Mouse (Mus musculus): ENCODE data around the gene Tulp1.
A peak's percentile ranks its signal among the peaks of the same experiment; 100 is the strongest.
"Not testable (repeated sequence)": the region's sequence is repeated elsewhere in the genome, so short reads cannot be mapped to it uniquely, and the experiment has no call there.

The Tulp1 gene

DNA sequence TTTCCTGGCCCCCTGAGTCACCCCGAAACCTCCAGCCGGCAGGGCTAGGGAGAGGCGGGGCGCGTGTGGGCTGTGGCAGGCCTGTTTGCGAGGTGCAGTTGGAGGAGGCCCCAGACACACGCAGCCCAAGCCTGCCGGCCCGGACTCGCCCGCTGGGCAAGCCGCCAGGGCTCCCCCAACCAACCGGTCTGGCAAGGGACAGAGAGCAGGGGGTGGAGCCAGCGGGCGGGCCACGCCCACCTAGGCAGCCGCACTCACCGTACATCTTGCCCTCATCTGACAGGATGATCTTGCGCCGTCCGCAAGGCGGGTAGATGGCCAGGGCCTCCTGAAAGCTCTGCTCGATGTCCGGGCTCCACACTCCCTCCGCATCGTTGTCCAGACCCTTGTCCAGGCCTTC, 23.9 kb downstream of the Tulp1 start:
- peak; percentile 75 for DNase-seq (ENCODE audit: low read depth, low spot score)

DNA sequence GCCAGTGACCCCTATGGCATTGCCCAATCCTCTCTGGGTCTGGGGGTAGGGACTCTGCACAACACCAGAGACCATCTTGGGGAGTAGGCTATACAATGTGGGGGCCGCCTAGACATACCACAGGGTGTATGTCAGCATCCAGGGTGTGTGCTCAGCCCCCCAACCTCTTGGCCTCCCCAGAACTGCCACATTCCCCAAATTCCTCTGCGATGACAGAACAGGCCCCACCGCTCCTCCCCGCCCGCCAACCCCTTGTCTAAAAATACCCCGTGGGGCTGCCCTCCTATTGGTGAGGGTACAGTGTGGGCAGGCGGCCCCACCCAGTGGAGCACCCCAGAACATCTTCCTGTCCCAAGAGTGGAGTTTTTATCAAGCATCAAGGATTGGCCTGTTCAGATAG, 24.4 kb downstream of the Tulp1 start:
- DNase-seq (ENCODE audit: low read depth, low spot score), result no peak

DNA sequence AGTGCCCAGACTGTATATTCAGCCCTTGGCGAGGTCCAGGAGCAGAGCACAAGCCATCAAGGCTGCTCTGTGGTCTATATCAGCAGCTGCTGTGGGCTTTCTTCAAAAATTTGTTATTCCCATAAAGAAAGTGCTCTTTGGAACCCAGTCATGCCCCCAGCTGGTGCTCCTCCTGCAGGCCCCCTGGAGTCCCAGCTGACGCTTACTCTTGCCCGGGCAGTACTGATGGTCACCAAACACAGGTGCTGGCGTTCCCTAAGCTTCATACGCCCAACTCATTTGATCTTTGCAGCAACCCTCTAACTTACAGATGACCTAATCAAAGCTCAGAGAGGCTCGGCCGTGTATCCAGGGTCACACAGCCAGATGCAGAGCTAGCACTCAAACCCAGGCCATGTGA, 27.5 kb downstream of the Tulp1 start:
- DNase-seq (ENCODE audit: low read depth, low spot score), result no peak

DNA sequence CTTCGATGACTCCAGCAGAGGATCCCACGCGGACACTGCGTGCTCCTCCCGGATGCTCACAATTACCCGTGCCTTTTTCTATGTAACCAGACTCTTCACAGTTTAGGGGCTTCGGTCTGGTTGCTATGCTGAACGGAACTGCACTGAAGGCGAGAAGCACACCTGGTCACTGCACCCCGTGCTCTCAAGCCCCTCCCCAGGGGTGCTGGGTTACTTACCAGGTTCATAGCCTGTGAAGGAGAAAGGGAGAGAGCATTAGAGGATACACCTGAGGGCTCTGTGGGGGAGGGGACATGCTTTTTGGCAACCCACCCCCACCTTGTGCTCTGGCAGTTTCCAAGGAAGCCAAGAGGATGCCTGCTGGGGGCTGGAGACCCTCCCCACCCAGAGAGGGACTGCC, 29.8 kb downstream of the Tulp1 start:
- DNase-seq (ENCODE audit: low read depth, low spot score), result no peak

DNA sequence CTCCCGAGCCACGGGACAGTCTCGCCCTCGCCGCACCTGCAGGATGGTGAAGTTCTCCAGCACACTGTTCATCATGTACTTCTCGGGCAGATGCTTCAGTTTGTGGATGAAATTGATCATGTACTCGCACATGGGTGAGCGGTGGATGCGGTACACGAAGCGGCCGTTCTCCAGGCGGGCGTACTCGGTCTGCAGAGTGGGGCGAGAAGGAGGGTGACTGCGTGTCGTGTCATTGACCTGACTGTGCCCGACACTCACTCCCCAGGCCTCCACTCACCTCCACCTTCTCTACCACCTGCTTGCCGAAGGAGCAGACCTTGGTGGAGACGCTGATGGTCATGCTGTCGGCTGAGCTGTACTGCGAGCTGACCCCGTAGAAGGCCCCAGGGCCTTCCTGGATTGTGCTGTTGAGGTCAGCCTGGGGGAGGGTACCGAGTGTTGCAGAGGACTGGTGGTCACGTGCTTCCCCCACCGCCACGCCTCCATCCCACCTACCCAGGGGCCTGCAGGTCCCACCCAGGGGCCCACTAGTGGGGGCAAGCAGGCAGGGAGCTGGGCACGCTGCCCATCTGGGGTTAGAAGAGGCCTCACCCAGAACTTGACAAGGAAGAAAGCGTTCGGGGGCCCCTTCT, 32.0 kb downstream of the Tulp1 start:
- no peak for DNase-seq (ENCODE audit: low read depth, low spot score)

DNA sequence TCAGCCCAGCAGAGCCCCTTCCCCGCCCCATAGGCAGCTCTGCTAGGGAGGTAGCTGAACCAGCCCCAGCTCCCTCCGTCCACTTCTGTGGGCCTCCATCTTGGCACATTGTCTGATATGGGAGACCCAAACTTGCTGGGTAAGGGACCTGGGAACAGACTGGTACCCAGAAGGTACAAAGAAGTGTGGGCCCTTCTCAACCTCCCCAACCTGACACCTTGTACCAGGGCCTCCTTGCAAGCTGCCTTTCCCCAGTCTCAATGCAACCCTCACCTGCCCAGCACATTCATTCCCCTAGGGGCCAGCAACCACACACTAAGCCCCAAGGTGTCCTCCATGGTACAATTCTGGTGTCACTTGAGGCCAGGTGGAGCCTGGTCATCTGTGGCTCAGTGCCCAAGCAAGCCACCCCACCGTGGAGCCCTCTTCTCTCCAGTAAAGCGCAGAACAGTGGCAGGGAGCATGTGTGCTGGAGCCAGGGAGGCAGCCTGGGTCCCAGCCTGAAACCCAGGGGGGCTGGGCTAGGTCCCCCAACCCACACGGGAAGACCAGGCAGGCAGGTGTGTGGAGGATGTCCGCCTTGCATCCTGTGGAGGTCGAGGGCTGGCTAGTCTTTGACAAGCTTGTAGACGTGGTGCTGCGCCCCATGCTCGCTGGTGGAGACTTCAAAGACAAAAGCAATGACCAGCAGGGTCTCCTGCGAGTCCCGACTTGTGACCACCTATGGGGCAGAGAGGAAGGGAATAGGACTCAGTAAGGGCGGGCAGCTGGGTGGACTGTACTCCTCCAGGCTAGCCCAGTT, 32.7 kb downstream of the Tulp1 start:
- no peak for DNase-seq (ENCODE audit: low read depth, low spot score)

DNA sequence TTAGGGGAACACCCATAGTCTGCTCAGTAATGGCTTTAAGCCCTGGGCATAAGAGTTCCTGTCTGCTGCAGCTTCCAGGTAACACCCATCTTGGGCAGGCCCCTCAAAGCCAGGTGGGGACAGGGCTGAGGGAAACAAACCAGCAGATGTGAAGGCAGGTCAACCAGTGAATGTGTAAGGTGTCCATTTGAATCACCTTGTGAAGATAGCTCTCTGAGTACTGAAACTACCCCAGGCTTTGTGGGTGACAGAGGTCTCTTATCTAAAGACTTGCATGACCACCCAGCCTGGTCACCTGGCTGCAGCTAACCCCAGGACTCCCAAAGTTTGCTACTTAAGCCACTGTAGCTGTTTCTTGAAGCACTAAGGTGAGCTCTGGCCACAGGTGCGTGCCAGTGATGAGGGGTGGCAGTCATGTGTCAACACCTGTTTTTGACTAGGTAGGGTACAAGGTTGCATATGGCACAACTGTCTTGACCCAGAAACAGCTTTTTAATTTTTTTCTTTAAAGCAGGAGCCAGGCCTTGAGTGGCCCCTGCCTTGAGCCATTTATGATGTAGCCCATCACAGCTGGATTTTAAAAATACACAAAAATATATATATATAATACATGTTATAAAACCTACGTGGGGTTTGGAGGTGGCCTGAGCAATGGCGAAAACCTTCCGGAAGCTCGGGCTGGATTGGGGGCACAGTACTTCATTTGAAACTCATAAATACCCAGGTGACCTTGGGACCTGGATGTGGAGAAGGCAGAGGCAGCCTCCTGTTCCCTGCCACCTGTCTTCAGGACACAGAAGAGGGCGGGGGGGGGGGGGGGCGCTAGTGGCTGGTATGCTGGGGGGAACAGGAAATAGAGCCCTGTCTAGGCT, 33.5 kb downstream of the Tulp1 start:
- DNase-seq (ENCODE audit: low read depth, low spot score), result no peak

DNA sequence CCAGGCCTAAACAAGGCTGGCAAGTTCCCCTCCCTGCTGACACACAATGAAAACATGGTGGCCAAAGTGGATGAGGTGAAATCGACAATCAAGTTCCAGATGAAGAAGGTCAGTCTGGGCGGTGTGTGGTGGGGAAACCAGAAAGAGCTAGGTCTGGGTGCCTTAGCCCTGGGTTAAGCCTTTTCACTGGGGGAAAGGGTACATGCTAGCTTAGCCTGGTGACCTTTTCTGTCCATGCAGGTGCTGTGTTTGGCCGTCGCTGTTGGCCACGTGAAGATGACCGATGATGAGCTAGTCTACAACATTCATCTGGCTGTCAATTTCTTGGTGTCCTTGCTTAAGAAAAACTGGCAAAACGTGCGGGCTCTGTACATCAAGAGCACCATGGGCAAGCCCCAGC, 34.4 kb downstream of the Tulp1 start:
- not testable (repeated sequence) for DNase-seq (ENCODE audit: low read depth, low spot score)

DNA sequence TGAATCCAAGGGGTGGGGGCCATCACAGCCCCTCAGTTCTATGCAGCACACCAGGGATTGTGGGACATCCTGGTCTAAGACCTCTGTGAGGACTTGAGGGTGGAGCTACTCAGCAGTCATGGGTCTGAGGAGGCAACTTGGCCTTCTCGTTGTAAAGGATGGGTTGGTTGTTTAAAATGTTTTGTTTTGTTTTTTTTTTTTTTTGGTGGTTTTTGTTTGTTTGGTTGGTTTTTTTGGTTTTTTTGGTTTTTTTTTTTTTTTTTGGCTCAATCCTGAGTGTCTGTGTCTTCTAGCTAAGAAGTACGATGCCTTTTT, 34.8 kb downstream of the Tulp1 start:
- DNase-seq (ENCODE audit: low read depth, low spot score), result no peak

DNA sequence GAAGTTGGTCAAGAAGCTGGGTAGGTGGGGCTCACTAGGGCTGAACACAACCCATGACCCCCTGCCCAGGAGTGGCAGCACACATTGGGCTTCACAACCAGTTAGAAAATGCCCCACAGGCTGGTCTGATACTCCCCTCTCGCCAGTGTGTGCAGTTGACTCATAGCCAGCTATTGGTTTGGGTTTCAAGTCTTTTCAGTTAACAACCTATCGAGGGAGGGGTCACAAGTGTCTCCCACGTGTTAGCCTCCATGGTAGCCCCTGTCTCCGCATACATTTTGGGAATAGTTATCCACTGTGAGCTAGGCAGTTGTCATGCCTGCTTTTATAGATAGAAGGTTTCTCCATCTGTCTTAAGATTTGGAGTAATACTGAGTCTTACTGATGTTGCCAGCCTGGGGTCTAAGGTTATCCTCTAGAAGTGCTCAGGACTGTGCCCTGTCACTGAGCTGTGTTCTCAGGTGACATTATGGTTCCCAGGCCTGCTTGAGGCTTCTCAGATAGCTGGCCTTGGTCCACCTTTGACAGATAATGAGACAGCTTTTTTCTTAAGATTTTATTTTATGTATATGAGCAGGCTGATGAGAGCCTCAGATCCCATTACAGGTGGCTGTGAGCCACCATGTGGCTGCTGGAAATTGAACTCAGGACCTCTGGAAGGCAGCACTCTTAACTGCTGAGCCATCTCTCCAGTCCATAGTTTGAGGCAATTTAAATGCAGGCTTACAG, 35.4 kb downstream of the Tulp1 start:
- no peak for DNase-seq (ENCODE audit: low read depth, low spot score)

DNA sequence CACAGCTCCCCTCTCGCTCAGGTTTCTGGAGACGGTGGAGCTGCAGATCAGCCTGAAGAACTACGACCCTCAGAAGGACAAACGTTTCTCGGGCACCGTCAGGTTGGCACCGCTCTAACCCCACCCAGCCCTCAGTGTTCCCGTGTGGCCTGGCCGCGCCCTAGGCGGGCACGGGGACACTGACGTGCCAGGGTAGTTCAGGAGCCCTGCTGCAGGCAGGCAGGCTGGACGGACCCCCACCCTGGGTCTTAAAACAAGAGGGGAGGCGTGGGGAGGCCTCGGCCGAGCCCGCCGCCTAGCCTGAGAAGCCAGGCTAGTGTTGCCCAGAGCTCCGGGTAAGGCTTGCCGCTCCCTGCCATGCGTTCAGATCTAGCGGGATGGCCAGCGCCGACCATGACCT, 36.1 kb downstream of the Tulp1 start:
- DNase-seq (ENCODE audit: low read depth, low spot score), result no peak

DNA sequence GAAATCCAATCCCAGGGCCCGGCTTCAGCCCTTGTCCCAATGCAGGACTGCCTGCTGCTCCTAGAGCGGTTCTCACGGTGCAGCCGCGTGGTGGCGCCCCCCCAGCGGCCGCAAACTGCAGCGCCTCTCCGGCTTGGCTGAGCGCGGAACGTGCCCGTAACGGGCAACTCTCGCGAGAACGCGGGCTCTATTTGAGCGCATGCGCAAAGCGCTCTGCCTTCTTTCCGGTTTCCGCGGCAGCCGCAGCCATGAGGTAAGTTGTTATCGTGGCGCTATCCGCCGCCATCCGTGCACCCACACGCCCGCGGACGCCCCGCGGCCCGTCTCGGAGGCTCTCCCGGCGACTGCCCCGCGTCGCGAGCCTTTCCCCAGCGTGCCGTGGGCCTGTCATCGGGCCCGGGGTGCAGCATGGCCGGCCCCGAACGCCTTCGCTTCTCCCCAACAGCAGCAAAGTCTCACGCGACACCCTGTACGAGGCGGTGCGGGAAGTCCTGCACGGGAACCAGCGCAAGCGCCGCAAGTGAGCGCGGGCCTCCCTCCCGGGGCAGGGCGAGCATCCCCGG, 36.6 kb downstream of the Tulp1 start, which contains the start of gene Rpl10a:
Rpl10a (plus strand) TSS at position 106 of the 563 bp plus-strand sequence.
- DNase-seq (ENCODE audit: low read depth, low spot score), result peak; percentile 98

DNA sequence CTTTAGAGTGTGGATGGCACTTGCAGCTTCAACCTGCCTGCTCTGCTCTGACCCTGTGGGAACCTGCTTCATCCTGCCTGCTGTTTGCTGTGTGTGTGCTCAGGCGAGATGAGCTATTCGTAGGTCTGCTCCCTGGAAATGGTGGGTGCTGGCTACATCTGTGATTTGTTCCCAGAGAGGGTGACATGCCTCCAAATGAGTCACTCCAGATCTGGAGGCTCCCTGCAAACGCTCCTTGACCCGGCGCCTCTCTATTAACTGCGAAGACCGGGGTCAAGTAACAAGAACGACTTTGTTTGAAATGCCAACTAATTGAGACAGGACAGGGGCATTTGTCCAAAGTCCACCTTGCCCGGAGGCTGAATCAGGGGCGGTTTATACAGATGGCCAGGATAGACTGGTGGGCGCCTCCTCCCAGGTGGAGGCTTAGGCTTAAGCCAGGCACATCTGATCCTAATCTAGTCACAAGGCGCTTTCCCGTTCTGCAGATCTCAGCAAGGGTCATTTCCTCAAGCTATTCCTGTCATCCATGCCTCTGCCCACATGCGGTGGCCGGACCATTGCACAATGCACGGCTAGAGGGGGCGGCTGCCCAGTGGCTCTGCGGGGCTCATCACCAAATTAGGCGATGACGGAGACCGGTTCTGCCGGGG, 37.2 kb downstream of the Tulp1 start:
- DNase-seq (ENCODE audit: low read depth, low spot score), result no peak

DNA sequence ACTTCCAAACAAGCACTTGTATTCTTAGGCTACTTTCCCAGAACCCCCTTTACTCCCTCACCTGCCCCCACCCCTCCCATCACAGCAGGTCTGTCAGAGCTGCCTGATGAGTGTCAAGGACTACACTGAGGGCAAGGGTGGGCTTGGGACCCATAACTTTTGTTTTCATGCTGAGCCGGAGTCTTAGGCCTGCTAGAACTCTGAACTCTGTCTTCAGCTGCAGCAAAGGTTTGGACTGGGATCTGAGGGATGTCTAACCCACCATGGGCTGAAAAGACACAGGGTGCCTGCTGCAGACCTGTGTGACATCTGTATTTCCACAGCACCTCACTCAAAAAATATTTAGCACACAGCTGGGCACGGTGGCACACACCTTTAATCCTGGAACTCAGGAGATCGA, 38.1 kb downstream of the Tulp1 start:
- no peak for DNase-seq (ENCODE audit: low read depth, low spot score)

DNA sequence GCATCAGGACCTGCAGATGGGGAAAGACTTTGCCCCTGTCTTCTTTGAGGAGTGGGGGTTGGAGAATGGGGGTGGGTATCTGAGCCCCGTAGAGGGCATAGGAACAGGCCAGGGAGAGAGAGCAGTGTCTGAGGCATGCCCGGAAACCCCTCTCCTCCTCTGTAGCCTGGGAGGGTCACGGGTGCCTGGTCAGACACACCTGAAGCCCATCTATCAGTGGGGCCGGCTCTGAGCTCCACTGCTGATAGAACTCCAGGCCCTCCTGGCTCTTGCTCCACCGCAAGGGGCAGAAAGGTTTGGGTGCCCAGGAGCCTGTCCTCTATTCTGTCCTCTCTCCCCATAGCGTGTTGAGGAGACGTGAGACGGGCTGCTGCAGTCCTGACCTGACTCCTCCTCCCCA, 39.3 kb downstream of the Tulp1 start:
- no peak for DNase-seq (ENCODE audit: low read depth, low spot score)

DNA sequence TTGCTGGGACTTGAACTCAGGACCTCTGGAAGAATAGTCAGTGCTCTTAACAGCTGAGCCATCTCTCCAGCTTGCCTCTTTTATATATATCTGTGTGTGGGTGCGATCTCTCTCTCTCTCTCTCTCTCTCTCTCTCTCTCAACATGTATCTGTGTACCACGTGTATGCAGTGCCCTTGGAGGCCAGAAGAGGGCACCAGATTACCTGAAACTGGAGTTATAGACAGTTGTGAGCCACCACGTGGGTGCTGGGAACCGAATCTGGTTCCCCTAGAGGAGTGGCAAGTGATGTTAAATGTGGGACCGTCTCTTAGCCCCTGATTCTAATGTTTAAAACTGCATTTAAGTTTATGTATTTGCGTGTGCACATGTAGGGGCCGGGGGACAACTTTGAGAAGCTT, 40.6 kb downstream of the Tulp1 start:
- not testable (repeated sequence) for DNase-seq (ENCODE audit: low read depth, low spot score)

DNA sequence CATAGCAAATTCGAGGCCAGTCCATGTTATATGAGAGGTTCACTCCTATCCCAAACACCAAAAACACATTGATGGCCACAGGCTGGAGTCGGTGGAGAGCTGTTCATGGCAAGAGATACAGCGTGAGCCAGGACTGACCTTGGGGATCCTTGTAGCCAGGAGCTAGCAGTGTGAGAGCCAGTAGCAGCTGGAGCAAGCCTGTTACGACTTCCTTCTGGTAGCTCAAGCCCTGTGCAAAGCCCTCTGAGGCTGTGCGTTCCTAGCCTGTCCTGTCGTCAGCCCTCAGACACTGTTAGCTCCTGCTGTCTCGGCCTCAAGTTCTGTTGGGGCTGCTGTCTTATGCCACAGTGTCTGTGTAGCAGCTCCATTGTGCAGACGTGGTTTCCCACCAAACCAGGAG, 41.2 kb downstream of the Tulp1 start:
- DNase-seq (ENCODE audit: low read depth, low spot score), result no peak

DNA sequence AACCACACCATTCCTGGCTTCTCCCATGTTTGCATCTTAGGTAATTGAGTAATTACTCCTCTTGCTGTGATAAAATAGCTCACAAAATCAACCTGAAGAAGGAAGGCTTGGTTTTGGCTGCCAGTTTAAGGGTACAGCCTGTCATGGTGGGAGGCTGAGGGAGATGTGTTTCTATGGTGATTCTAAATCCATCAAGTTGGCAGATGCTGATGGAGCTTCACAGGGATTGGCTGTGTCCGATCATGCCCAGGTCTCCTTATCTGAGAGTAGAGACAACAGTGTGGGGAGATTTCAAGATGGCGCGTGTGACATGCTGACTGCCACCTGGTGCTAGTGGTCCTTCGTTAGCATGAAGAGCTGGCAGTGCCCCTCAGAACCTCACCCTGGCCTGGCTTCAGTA, 43.3 kb downstream of the Tulp1 start:
- no peak for DNase-seq (ENCODE audit: low read depth, low spot score)

DNA sequence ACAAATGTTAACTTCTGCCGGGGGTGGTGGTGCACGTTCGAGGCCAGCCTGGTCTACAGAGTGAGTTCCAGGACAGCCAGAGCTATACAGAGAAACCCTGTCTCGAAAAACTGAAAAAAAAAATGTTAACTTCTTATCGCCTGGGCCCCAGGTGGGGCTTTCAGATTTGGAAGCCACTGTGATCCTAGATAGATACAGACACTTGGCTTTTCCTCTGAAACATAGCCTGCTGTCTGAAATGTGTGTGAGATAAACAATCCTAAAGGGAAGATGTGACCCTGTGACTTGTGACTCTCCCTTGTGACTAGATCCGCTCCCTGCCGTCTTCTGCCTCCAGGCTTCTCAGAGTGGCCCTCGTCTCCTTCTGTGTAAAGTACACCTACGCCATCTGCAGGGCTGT, 47.3 kb downstream of the Tulp1 start:
- no peak for DNase-seq (ENCODE audit: low read depth, low spot score)

DNA sequence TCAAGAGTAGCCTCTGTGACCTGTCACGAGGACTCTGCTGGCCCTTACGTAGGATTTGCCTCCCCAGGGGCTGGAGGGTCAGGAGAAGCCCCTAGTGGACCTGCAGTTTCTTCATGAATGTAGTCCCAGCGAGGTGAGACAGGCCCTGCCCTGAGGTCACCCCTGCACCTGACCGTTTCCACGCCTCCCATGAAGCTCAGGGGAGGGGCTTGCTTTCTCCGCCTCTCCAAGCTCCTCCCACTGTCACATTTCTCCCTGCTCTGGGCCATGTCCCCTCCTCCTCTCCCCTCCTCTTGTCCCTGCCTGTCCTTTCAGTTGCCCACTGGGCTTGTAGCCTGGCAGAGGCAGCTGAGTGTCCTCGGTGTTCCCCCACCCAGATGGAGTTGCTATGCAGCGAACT, 47.9 kb downstream of the Tulp1 start:
- DNase-seq (ENCODE audit: low read depth, low spot score), result no peak

DNA sequence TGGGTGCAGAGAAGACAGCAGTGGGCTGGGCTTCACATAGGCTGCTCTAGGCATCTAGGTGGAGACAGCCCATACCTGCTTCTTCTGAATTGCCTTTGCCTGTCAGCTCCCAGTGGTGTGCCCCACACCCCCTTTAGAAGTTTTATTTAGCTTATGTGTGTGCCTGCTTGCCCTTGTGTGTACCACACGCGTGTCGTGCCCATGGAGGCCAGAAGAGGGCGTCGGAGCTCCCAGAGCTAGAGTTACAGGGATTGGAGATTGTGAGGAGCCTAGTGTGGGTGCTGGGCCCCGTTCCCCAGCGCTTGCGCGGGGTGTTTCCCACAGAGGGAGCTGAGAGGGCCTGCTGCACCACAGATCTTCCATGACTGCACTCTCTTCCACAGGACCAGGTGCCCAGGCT, 48.5 kb downstream of the Tulp1 start:
- no peak for DNase-seq (ENCODE audit: low read depth, low spot score)

Data from mesoderm, embryonic 11.5 days (tissue).